Mouse (Mus musculus): ENCODE measurements around the gene Nkx1-2. TPM values are rescaled to one million over a fixed set of nuclear protein-coding genes. Genes with fewer than 3 reads are reported as not detected.

Nkx1-2 gene
- polyA plus RNA-seq (2014; fragmentation: Illumina TruSeq; extraction: RNeasy Lipid Tissue Mini Kit (QIAGEN cat#74804); ENCODE audit: low read depth, low replicate concordance): not detected

DNA sequence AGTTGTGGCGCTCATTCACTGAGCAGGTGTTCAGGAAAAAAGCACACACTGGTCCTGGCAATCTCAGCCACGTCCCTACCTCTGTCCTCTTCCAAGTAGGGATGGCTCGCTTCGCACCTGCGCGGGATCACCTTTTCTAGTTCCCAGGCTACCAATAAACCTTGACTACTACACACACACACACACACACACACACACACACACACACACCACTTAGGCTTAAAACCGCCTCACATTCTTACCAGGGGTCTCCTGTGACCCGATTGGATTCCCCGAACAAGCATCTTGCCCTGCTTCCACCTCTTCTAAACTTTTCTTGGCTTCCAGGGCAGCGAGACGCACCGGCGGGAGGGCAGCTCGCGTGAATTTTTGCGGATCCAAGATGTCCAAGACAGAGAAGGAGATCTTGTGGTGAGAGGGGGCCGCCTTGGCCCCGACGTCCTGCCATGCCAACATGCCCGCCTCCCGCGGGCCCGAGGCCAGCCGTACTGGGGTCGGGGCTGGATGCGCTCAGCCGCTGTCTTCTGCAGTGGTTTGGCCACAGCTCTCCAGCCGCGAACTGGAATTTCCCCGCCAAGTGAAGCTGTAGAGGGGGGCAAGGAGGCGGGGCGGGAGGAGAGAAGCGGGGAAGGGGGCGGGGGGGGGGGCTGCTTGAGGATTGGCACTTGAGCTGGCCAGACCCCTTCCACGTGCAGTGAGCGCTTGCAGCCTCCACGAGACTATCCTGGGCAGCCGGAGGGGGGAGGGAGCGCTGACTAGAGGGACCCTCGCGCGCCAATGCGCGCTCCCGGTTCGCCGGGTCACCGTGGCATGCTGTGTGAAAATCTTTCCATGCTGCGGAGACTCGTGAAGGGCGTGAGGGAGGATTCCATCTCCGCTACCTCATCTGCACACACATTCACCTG lies at the start of gene Nkx1-2:
Gene Nkx1-2, minus strand, starts transcription at position 567 of the 905 bp plus-strand sequence.

GRCm38 (mm10) chr7:132610468-132611318 lies 11.3 kb upstream of the Nkx1-2 start, which contains the start of gene Lhpp:
Gene Lhpp, plus strand, starts transcription at chr7:132610638.

GRCm38 (mm10) chr7:132576116-132576650 lies 23.3 kb downstream of the Nkx1-2 start, which contains the start of gene Oat:
Gene Oat, minus strand, starts transcription at chr7:132576398.

Other genes with a start within 250 kb of the Nkx1-2 start
- 125 TPM for gene Oat, start 23.2 kb downstream of the Nkx1-2 start, polyA plus RNA-seq (2014; fragmentation: Illumina TruSeq; extraction: RNeasy Lipid Tissue Mini Kit (QIAGEN cat#74804); ENCODE audit: low read depth, low replicate concordance)
- gene Lhpp, start 11.0 kb upstream of the Nkx1-2 start, polyA plus RNA-seq (2014; fragmentation: Illumina TruSeq; extraction: RNeasy Lipid Tissue Mini Kit (QIAGEN cat#74804); ENCODE audit: low read depth, low replicate concordance): 9.3 TPM
- gene Fam53b, start 214.2 kb upstream of the Nkx1-2 start, polyA plus RNA-seq (2014; fragmentation: Illumina TruSeq; extraction: RNeasy Lipid Tissue Mini Kit (QIAGEN cat#74804); ENCODE audit: low read depth, low replicate concordance): 32.6 TPM